Mouse (Mus musculus) liver, embryonic 14.5 days (tissue): Measurements from ENCODE around the gene Ibtk.

ENCODE experiments used
- CTCF ChIP-seq: IDR thresholded peaks from 2 replicates; pipeline ENCODE4 v1.5.1; 2016; ENCODE audit warnings: antibody characterized with exemption, low read depth, control low read depth
- EP300 ChIP-seq: IDR thresholded peaks from 2 replicates; pipeline ENCODE4 v1.6.1; 2016; ENCODE audit warnings: antibody characterized with exemption, low read depth

- TF ChIP-seq EP300 (peak; percentile 44; the same call in 1 of the 2 replicates), CTCF (peak; percentile 67)
These were observed at the start of gene Ibtk for GRCm38 (mm10) chr9:85749142-85749921.
